Mouse (Mus musculus): Measurements from ENCODE around the gene Foxp1. TPM values are rescaled to one million over a fixed set of nuclear protein-coding genes. Genes with fewer than 3 reads are reported as not detected.

Gene Foxp1
- polyA plus RNA-seq, 1 experiment from 2014 or later, result 190 TPM

DNA sequence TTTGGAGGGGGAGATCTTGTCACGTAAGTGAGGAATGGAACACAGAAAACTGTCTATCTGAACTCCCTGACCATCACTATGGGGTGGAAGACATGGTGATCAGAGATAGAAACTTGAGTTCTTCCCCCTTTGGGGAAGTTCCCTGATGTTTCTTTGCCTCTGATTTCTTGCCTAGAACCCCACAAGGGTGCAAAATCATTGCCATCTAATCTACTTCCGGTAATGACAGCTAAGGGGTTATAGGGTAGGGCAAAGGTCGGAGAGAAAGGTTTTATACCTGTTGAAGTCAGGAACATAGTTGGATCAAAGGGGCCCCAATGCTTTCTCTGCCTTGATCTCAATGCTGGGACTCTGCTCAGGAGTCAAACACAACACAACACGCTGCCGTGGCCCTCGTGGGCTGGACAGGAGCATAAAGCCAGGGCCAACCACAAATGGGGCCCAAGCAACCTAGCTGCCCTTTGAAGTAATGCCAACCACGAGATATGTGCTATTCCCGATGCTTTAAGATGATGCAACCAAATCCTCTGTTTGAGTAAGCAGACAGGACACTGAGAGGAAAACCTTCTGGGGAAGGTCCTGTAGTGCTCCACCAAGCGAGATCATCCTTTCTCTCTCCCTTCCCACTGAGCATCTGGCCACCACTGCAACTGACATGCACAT, 163.4 kb downstream of the Foxp1 start:
- H3K27ac ChIP-seq (ENCODE audit: low read length), result no peak overlapping the region

GRCm38 (mm10) chr6:99357931-99358330, 164.6 kb downstream of the Foxp1 start:
- H3K9ac ChIP-seq (replicated peaks; ENCODE audit: low read depth, low read length), result no peak overlapping the region
- no peak overlapping the region for H3K4me2 ChIP-seq (replicated peaks; ENCODE audit: low read depth, low read length)
- H3K4me1 ChIP-seq (ENCODE audit: control insufficient read depth, insufficient read depth, low read length), result no peaks in the 10 kb centered on the region; the same call in 1 of the 2 replicates
- no peak for ATAC-seq (ENCODE audit: insufficient number of reproducible peaks, insufficient read depth, low FRiP score, low read depth)
- H3K27ac ChIP-seq (ENCODE audit: low read length), result no peak overlapping the region
- no peaks in the 10 kb centered on the region for H3K9me3 ChIP-seq (ENCODE audit: control insufficient read depth, low read depth, low read length)
- 84% methylated on average over 2 of the region's 2 CpGs for WGBS
- no peak overlapping the region for H3K4me3 ChIP-seq (ENCODE audit: low read depth, low read length)
- no peaks in the 10 kb centered on the region for H3K36me3 ChIP-seq (ENCODE audit: control insufficient read depth, insufficient read depth, low read length)
- no peaks in the 10 kb centered on the region for H3K27me3 ChIP-seq (ENCODE audit: control insufficient read depth, insufficient read depth, low read length)

More for the DNA sequence above, 163.4 kb downstream of the Foxp1 start:
- WGBS, result 79% methylated on average over 9 of the region's 9 CpGs
- Histone ChIP-seq H3K9me3 (ENCODE audit: control insufficient read depth, low read depth, low read length) (no peaks in the 10 kb centered on the region), H3K4me2 (replicated peaks; ENCODE audit: low read depth, low read length) (no peak overlapping the region), H3K27me3 (ENCODE audit: control insufficient read depth, insufficient read depth, low read length) (no peaks in the 10 kb centered on the region), H3K9ac (replicated peaks; ENCODE audit: low read depth, low read length) (no peak overlapping the region), H3K36me3 (ENCODE audit: control insufficient read depth, insufficient read depth, low read length) (no peaks in the 10 kb centered on the region), H3K4me3 (ENCODE audit: low read depth, low read length) (no peak overlapping the region), H3K4me1 (ENCODE audit: control insufficient read depth, insufficient read depth, low read length) (no peaks in the 10 kb centered on the region; the same call in 1 of the 2 replicates)
- no peak for ATAC-seq (ENCODE audit: insufficient number of reproducible peaks, insufficient read depth, low FRiP score, low read depth)

- H3K9ac ChIP-seq (replicated peaks; ENCODE audit: low read depth, low read length), result no peak overlapping the region
- H3K4me1 ChIP-seq (ENCODE audit: control insufficient read depth, insufficient read depth, low read length), result no peaks in the 10 kb centered on the region; the same call in 1 of the 2 replicates
- no peaks in the 10 kb centered on the region for H3K27me3 ChIP-seq (ENCODE audit: control insufficient read depth, insufficient read depth, low read length)
- no peaks in the 10 kb centered on the region for H3K36me3 ChIP-seq (ENCODE audit: control insufficient read depth, insufficient read depth, low read length)
- no peaks in the 10 kb centered on the region for H3K9me3 ChIP-seq (ENCODE audit: control insufficient read depth, low read depth, low read length)
- H3K4me2 ChIP-seq (replicated peaks; ENCODE audit: low read depth, low read length), result no peak overlapping the region
- H3K27ac ChIP-seq (ENCODE audit: low read length), result no peak overlapping the region
- no peak overlapping the region for H3K4me3 ChIP-seq (ENCODE audit: low read depth, low read length)
- WGBS, result 75% methylated on average over 2 of the region's 2 CpGs
- ATAC-seq (ENCODE audit: insufficient number of reproducible peaks, insufficient read depth, low FRiP score, low read depth), result no peak
These were observed 168.2 kb downstream of the Foxp1 start for GRCm38 (mm10) chr6:99354338-99354737.

DNA sequence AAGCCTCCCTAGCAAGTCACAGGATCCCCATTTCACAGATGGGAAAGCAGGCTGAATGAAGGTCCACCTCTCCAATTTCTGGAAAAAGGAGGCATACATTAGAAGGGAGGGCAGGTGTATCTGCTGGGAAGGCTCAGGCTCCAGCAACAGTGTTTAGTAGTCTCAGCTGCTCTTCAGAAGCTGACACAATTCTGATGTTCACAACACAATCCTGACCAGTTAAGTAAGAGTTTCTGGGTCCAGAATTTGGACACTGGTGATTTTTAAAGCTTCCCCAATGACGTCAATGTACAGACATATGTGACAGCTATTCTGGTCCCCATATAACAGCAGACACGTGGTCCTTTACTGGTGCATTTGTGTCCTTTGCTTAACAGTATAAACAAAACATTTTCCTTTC, 169.1 kb downstream of the Foxp1 start:
- Histone ChIP-seq H3K4me1 (ENCODE audit: control insufficient read depth, insufficient read depth, low read length) (no peaks in the 10 kb centered on the region; the same call in 1 of the 2 replicates), H3K9me3 (ENCODE audit: control insufficient read depth, low read depth, low read length) (no peaks in the 10 kb centered on the region), H3K36me3 (ENCODE audit: control insufficient read depth, insufficient read depth, low read length) (no peaks in the 10 kb centered on the region), H3K4me2 (replicated peaks; ENCODE audit: low read depth, low read length) (no peak overlapping the region), H3K9ac (replicated peaks; ENCODE audit: low read depth, low read length) (no peak overlapping the region), H3K27ac (ENCODE audit: low read length) (no peak overlapping the region), H3K4me3 (ENCODE audit: low read depth, low read length) (no peak overlapping the region), H3K27me3 (ENCODE audit: control insufficient read depth, insufficient read depth, low read length) (no peaks in the 10 kb centered on the region)
- 57% methylated on average over 2 of the region's 2 CpGs for whole genome bisulfite sequencing
- no peak for ATAC-seq (ENCODE audit: insufficient number of reproducible peaks, insufficient read depth, low FRiP score, low read depth)

GRCm38 (mm10) chr6:99350566-99350965, 172.0 kb downstream of the Foxp1 start:
- ATAC-seq (ENCODE audit: insufficient number of reproducible peaks, insufficient read depth, low FRiP score, low read depth), result no peak
- 45% methylated on average over 3 of the region's 3 CpGs for WGBS
- H3K4me2 ChIP-seq (replicated peaks; ENCODE audit: low read depth, low read length), result no peak overlapping the region

GRCm38 (mm10) chr6:99350156-99350555, 172.4 kb downstream of the Foxp1 start:
- Histone ChIP-seq H3K4me3 (ENCODE audit: low read depth, low read length) (no peak overlapping the region), H3K27me3 (ENCODE audit: control insufficient read depth, insufficient read depth, low read length) (no peaks in the 10 kb centered on the region), H3K4me2 (replicated peaks; ENCODE audit: low read depth, low read length) (no peak overlapping the region), H3K27ac (ENCODE audit: low read length) (no peak overlapping the region), H3K9me3 (ENCODE audit: control insufficient read depth, low read depth, low read length) (no peaks in the 10 kb centered on the region), H3K9ac (replicated peaks; ENCODE audit: low read depth, low read length) (no peak overlapping the region), H3K4me1 (ENCODE audit: control insufficient read depth, insufficient read depth, low read length) (no peaks in the 10 kb centered on the region; the same call in 1 of the 2 replicates), H3K36me3 (ENCODE audit: control insufficient read depth, insufficient read depth, low read length) (no peaks in the 10 kb centered on the region)
- ATAC-seq (ENCODE audit: insufficient number of reproducible peaks, insufficient read depth, low FRiP score, low read depth), result no peak
- 34% methylated on average over 5 of the region's 5 CpGs for WGBS

More at GRCm38 (mm10) chr6:99350566-99350965, 172.0 kb downstream of the Foxp1 start:
- no peak overlapping the region for H3K4me3 ChIP-seq (ENCODE audit: low read depth, low read length)
- no peaks in the 10 kb centered on the region for H3K9me3 ChIP-seq (ENCODE audit: control insufficient read depth, low read depth, low read length)
- no peaks in the 10 kb centered on the region for H3K27me3 ChIP-seq (ENCODE audit: control insufficient read depth, insufficient read depth, low read length)
- H3K27ac ChIP-seq (ENCODE audit: low read length), result no peak overlapping the region
- no peaks in the 10 kb centered on the region; the same call in 1 of the 2 replicates for H3K4me1 ChIP-seq (ENCODE audit: control insufficient read depth, insufficient read depth, low read length)
- no peaks in the 10 kb centered on the region for H3K36me3 ChIP-seq (ENCODE audit: control insufficient read depth, insufficient read depth, low read length)
- H3K9ac ChIP-seq (replicated peaks; ENCODE audit: low read depth, low read length), result no peak overlapping the region

DNA sequence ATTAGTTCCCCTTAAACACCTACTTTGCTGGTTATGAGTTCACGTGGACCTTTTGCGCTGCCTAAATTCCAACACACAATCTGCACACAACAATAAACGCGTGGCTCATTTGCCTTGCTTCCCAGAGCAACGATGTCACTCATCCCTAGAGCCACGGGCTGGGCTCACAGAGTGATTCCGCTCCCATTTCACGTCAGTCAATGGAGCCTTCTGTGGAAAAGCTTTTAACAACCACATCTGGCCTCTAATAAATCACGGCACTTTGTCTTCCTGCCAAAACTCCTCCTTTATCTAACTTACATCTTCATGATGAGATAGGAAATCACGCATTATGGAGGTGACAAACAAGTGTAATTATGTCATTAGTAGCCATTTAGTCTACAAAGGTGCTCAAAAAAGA, 174.7 kb downstream of the Foxp1 start:
- H3K27me3 ChIP-seq (ENCODE audit: control insufficient read depth, insufficient read depth, low read length), result no peaks in the 10 kb centered on the region
- H3K9me3 ChIP-seq (ENCODE audit: control insufficient read depth, low read depth, low read length), result no peaks in the 10 kb centered on the region
- H3K4me2 ChIP-seq (replicated peaks; ENCODE audit: low read depth, low read length), result no peak overlapping the region
- no peak overlapping the region for H3K9ac ChIP-seq (replicated peaks; ENCODE audit: low read depth, low read length)
- H3K4me1 ChIP-seq (ENCODE audit: control insufficient read depth, insufficient read depth, low read length), result no peaks in the 10 kb centered on the region
- H3K4me3 ChIP-seq (ENCODE audit: low read depth, low read length), result no peak overlapping the region
- WGBS, result 39% methylated on average over 10 of the region's 10 CpGs
- no peak for ATAC-seq (ENCODE audit: insufficient number of reproducible peaks, insufficient read depth, low FRiP score, low read depth)
- no peak overlapping the region for H3K27ac ChIP-seq (ENCODE audit: low read length)
- H3K36me3 ChIP-seq (ENCODE audit: control insufficient read depth, insufficient read depth, low read length), result no peaks in the 10 kb centered on the region

DNA sequence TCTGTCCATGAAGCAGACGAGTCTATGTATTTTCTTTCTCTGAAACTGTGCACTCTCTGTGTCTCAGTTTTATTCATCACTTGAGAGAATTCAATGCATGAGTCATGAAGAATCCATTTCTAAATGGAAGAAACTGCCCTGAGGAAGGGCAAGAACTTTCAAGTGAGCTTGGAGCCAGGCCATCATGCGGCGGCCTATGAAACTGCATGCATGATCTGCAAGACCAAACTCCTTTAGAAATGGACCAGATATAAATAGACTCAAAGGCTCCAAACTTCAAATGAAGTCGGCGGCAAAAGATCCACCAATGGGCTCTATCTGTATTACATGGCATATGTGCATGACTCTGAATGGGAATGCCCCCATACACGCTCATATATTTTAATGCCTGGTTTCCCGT, 177.6 kb downstream of the Foxp1 start:
- Histone ChIP-seq H3K4me2 (replicated peaks; ENCODE audit: low read depth, low read length) (no peak overlapping the region), H3K9ac (replicated peaks; ENCODE audit: low read depth, low read length) (no peak overlapping the region), H3K27me3 (ENCODE audit: control insufficient read depth, insufficient read depth, low read length) (no peaks in the 10 kb centered on the region), H3K4me1 (ENCODE audit: control insufficient read depth, insufficient read depth, low read length) (no peaks in the 10 kb centered on the region), H3K27ac (ENCODE audit: low read length) (no peak overlapping the region), H3K9me3 (ENCODE audit: control insufficient read depth, low read depth, low read length) (no peaks in the 10 kb centered on the region), H3K36me3 (ENCODE audit: control insufficient read depth, insufficient read depth, low read length) (no peaks in the 10 kb centered on the region), H3K4me3 (ENCODE audit: low read depth, low read length) (no peak overlapping the region)
- ATAC-seq (ENCODE audit: insufficient number of reproducible peaks, insufficient read depth, low FRiP score, low read depth), result no peak
- WGBS, result 95% methylated on average over 7 of the region's 7 CpGs

DNA sequence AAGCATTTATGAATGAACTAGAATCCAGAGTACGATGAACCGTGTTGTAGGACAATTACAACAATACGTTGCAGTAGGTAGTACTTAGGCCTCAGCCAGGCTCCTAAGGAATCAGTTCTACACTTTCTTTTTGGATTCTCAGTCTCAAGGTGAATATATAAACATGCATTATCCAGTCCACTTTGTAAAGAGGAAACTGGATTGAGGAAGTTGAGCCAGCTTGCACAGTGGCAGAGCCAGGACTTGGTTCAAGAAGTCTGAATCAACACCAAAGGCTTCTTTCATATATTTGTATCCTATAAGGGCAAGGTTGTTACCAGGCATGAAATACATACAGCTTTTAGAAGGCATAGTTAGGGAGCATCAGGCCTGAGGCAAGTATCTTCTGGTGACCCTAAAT, 178.2 kb downstream of the Foxp1 start:
- Histone ChIP-seq H3K9me3 (ENCODE audit: control insufficient read depth, low read depth, low read length) (no peaks in the 10 kb centered on the region), H3K9ac (replicated peaks; ENCODE audit: low read depth, low read length) (no peak overlapping the region), H3K4me2 (replicated peaks; ENCODE audit: low read depth, low read length) (no peak overlapping the region), H3K36me3 (ENCODE audit: control insufficient read depth, insufficient read depth, low read length) (no peaks in the 10 kb centered on the region), H3K4me3 (ENCODE audit: low read depth, low read length) (no peak overlapping the region), H3K27ac (ENCODE audit: low read length) (no peak overlapping the region), H3K4me1 (ENCODE audit: control insufficient read depth, insufficient read depth, low read length) (no peaks in the 10 kb centered on the region), H3K27me3 (ENCODE audit: control insufficient read depth, insufficient read depth, low read length) (no peaks in the 10 kb centered on the region)
- WGBS, result 81% methylated on average over 3 of the region's 3 CpGs
- ATAC-seq (ENCODE audit: insufficient number of reproducible peaks, insufficient read depth, low FRiP score, low read depth), result no peak

Data from stomach, embryonic 14.5 days (tissue).